8 mouse cellular contexts compared by ENCODE assay signal in genomic region chr6:114875018-114875558, GRCm38 (mm10).
DNase-seq lines count a peak whose midpoint lies in the region; ATAC-seq and TF ChIP-seq lines count a peak whose summit lies in the region.

No protein-coding gene starts in this region.

- no peaks in the 10 kb centered on the region for H3K27me3 ChIP-seq in heart, embryonic 13.5 days (replicated peaks)
- no peaks in the 10 kb centered on the region for H3K27me3 ChIP-seq in kidney, postnatal 0 days (ENCODE audit: insufficient read depth, low read length)
- no peaks in the 10 kb centered on the region for H3K27me3 ChIP-seq in liver, embryonic 11.5 days (replicated peaks; ENCODE audit: control insufficient read depth, insufficient read depth, low read length)
- H3K27me3 ChIP-seq in myocyte (ENCODE audit: control insufficient read depth, insufficient read depth, insufficient read length), result no peaks in the 10 kb centered on the region
- H3K27me3 ChIP-seq in splenic B cell, adult 2 months (ENCODE audit: control insufficient read depth, insufficient read depth, low read length, poor library complexity, severe bottlenecking), result no peaks in the 10 kb centered on the region

- peak; percentile 97 for DNase-seq in kidney, postnatal 0 days (ENCODE audit: low spot score)
- peak; percentile 88 for DNase-seq in liver, embryonic 11.5 days (ENCODE audit: low spot score)
- DNase-seq in splenic B cell, adult 2 months (ENCODE audit: low read depth, low spot score), result peak; percentile 80

- no peaks in the 10 kb centered on the region for H3K9me3 ChIP-seq in heart, embryonic 13.5 days
- no peaks in the 10 kb centered on the region for H3K9me3 ChIP-seq in kidney, postnatal 0 days (replicated peaks; ENCODE audit: low read length)
- H3K9me3 ChIP-seq in liver, embryonic 11.5 days (ENCODE audit: control insufficient read depth, low read length), result no peaks in the 10 kb centered on the region

- peak overlapping the region; percentile 61 for H3K4me3 ChIP-seq in brown adipose tissue, adult 24 weeks (ENCODE audit: insufficient read depth, low read depth, low read length)
- H3K4me3 ChIP-seq in heart, embryonic 13.5 days, result peak overlapping the region; percentile 62
- H3K4me3 ChIP-seq in kidney, postnatal 0 days (replicated peaks; ENCODE audit: low read depth, low read length), result peak overlapping the region; percentile 39
- H3K4me3 ChIP-seq in liver, embryonic 11.5 days (ENCODE audit: low read depth, low read length), result peak overlapping the region; percentile 61
- H3K4me3 ChIP-seq in myocyte, result peak overlapping the region; percentile 37

- H3K9ac ChIP-seq in heart, embryonic 13.5 days, result peak overlapping the region; percentile 88
- peak overlapping the region; percentile 64 for H3K9ac ChIP-seq in kidney, postnatal 0 days (ENCODE audit: low read depth, low read length)
- peak overlapping the region; percentile 77 for H3K9ac ChIP-seq in liver, embryonic 11.5 days (ENCODE audit: low read depth, low read length)

- peaks cover 54% of the 10 kb centered on the region for H3K4me1 ChIP-seq in brown adipose tissue, adult 24 weeks (ENCODE audit: control insufficient read depth, insufficient read depth, insufficient read length, low read length)
- peaks cover 91% of the 10 kb centered on the region for H3K4me1 ChIP-seq in heart, embryonic 13.5 days
- peaks cover 73% of the 10 kb centered on the region for H3K4me1 ChIP-seq in kidney, postnatal 0 days (replicated peaks; ENCODE audit: insufficient read depth, low read length)
- H3K4me1 ChIP-seq in liver, embryonic 11.5 days (replicated peaks; ENCODE audit: control insufficient read depth, insufficient read depth, low read length), result peaks cover 70% of the 10 kb centered on the region

- TF ChIP-seq CTCF in kidney, postnatal 0 days (IDR thresholded peaks at IDR 0.05; ENCODE audit: low read depth), result peak; percentile 6; the same call in 1 of the 2 replicates

- H3K27ac ChIP-seq in brown adipose tissue, adult 24 weeks (replicated peaks; ENCODE audit: low read depth, low read length), result peak overlapping the region; percentile 97
- peak overlapping the region; percentile 99 for H3K27ac ChIP-seq in heart, embryonic 13.5 days (replicated peaks)
- peak overlapping the region; percentile 98 for H3K27ac ChIP-seq in kidney, postnatal 0 days
- H3K27ac ChIP-seq in liver, embryonic 11.5 days (ENCODE audit: low read depth, low read length), result peak overlapping the region; percentile 89

- ATAC-seq in CD4-positive, CD25-positive, alpha-beta regulatory T cell, adult 4 months, result peak; percentile 81
- ATAC-seq in erythroid progenitor cell, adult 5-6 weeks (replicated peaks; ENCODE audit: low FRiP score, poor library complexity, severe bottlenecking), result peak; percentile 78
- peak; percentile 69; the same call in 1 of the 2 replicates for ATAC-seq in heart, embryonic 13.5 days (ENCODE audit: extremely low read depth, insufficient number of reproducible peaks, low FRiP score, low TSS enrichment)
- ATAC-seq in kidney, postnatal 0 days (replicated peaks; ENCODE audit: low FRiP score, low read depth), result peak; percentile 87
- peak; percentile 78 for ATAC-seq in liver, embryonic 11.5 days (replicated peaks; ENCODE audit: low FRiP score)

- WGBS in heart, embryonic 13.5 days, result 1% methylated on average over 18 of the region's 18 CpGs
- WGBS in kidney, postnatal 0 days, result 0% methylated on average over 18 of the region's 18 CpGs
- WGBS in liver, embryonic 11.5 days, result 0% methylated on average over 18 of the region's 18 CpGs

- no peak for TF ChIP-seq POLR2A in myocyte (IDR thresholded peaks at IDR 0.05; ENCODE audit: insufficient read length, low read depth)

- no peak overlapping the region for H3ac ChIP-seq in myocyte (ENCODE audit: control insufficient read depth, insufficient read length)

- peaks cover 27% of the 10 kb centered on the region for H3K36me3 ChIP-seq in heart, embryonic 13.5 days
- H3K36me3 ChIP-seq in kidney, postnatal 0 days (ENCODE audit: insufficient read depth, low read length), result no peaks in the 10 kb centered on the region
- H3K36me3 ChIP-seq in liver, embryonic 11.5 days (ENCODE audit: control insufficient read depth, insufficient read depth, low read length), result no peaks in the 10 kb centered on the region
- H3K36me3 ChIP-seq in myocyte (ENCODE audit: control insufficient read depth, insufficient read depth), result peaks cover 5% of the 10 kb centered on the region
- H3K36me3 ChIP-seq in splenic B cell, adult 2 months (ENCODE audit: control insufficient read depth, insufficient read depth, low read length, poor library complexity, severe bottlenecking), result no peaks in the 10 kb centered on the region; the same call in 1 of the 2 replicates

- H3K4me2 ChIP-seq in heart, embryonic 13.5 days, result peak overlapping the region; percentile 97
- H3K4me2 ChIP-seq in kidney, postnatal 0 days (ENCODE audit: low read length), result peak overlapping the region; percentile 86
- H3K4me2 ChIP-seq in liver, embryonic 11.5 days, result peak overlapping the region; percentile 96
- H3K4me2 ChIP-seq in myocyte (ENCODE audit: low read depth), result peak overlapping the region; percentile 97

- peaks cover 88% of the 10 kb centered on the region for H3K79me2 ChIP-seq in myocyte (ENCODE audit: control insufficient read depth, insufficient read depth)

TF ChIP-seq in myocyte, 11 proteins besides CTCF, POLR2A, EP300 and RAD21:
- TF ChIP-seq USF1 (IDR thresholded peaks at IDR 0.05; ENCODE audit: low read depth) (no peak), TCF3 (IDR thresholded peaks at IDR 0.05; ENCODE audit: insufficient read length, low read depth) (no peak), MAX (IDR thresholded peaks at IDR 0.05; ENCODE audit: low read depth) (no peak), MYOG (IDR thresholded peaks at IDR 0.05; ENCODE audit: control insufficient read depth in 1 of 3, insufficient read depth in 1 of 3, insufficient read length in 2 of 3, low read depth in 2 of 3) (peak in 1 of 3 experiments; percentile 25)

Comparison
In these comparisons a context has a peak if more than half of its experiments do, and no peak if none do; other contexts are left out.
1. Peak in every context shown above with its lines: DNase-seq, ATAC-seq, H3K4me3 ChIP-seq and H3K27ac ChIP-seq.